Mouse (Mus musculus) heart, adult 11 months (tissue): ENCODE measurements around the gene Hrh2.

Experiments used
- DNase-seq: peaks from one replicate; pipeline ENCODE4 v3.0.0; 2022

Gene Hrh2

GRCm38 (mm10) chr13:54222921-54223769 is 31.2 kb downstream of the Hrh2 start:
- DNase-seq = peak; percentile 97

DNA sequence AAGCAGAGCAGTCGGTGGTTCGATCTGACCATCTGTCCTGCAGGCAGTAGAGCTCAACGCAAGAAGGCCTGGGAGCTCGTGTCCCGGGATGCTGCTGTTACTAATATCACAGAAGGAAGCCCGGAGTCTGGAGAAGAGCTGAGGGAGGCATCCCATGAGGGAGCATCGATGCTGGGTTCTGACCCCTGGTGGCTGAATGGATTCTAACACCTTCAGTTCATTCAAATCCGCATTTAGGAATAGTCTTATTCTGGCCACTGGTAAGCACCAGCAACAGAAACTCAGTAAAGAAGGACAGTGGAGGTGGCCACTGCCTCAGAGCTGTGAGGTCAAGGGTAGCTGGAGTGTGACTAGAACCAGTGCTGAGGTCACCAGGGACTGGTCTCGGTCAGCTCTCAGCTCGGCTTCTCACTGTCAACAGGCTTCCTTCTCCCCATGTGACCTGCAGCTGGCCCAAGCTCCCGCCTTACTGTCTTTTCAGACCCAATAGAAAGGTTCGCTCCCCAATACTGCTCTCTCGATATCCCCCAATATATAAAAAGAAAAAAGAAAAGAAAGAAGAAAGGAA is 36.1 kb downstream of the Hrh2 start:
- DNase-seq = peak; percentile 94

DNA sequence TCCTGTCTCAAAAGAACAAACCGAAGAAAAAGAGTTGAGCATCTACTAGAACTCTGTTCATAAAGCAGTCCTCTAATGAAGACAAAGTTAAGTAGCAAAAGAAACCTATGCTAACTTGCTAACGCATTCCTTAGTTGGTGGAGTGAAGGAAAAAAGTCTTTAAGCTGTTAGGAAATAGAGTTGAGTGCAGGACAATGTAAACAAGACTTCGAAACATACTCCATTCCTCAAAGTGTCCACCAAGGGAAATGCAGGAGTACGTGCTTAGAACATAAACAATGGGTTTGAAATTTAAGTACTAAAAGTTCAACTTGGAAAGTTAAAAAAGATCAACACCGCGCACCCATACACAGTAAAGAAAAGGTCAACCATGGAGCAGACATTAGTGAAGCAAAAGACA is 38.2 kb downstream of the Hrh2 start:
- DNase-seq = no peak

- peak; percentile 87 for DNase-seq
Observed at GRCm38 (mm10) chr13:54231868-54232267, 39.9 kb downstream of the Hrh2 start.

- no peak for DNase-seq
Observed at GRCm38 (mm10) chr13:54237512-54237911, 45.6 kb downstream of the Hrh2 start.

DNA sequence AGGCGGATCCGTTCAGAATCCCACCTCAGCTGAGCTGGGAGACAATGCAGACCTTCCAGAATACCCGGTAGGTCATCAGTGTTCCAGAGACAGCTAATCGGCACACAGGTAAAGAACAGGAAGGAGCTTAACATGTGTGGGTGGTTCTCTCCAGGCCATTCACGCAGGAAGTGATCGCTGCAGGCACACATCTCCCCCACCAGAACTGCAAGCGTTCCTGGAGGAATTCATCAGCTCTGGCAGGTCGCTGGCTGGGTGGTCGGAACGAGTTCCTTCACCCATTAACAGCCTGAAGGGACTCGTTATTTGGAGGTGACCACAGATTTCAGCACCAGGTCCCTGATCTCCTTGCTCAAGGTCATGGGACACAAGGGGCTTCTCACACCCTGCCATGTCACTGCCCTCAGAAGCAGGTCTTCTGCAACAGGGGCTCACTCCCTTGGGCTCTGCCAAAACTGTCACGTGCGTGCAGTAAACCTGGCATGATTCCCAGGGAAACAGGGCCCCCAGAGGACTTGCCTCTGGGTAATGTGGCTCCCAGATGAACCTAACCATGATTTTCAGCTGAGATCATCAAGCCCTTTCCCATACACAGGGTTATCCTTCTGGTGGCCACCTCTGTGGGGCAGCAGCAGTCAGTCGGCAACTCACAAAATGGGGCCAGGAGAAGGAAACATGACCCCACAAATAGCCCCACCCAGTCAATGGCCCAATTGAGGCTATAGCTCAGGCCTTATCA is 46.8 kb downstream of the Hrh2 start:
- DNase-seq = peak; percentile 94

- no peak for DNase-seq
Observed at GRCm38 (mm10) chr13:54242380-54242779, 50.5 kb downstream of the Hrh2 start.

DNA sequence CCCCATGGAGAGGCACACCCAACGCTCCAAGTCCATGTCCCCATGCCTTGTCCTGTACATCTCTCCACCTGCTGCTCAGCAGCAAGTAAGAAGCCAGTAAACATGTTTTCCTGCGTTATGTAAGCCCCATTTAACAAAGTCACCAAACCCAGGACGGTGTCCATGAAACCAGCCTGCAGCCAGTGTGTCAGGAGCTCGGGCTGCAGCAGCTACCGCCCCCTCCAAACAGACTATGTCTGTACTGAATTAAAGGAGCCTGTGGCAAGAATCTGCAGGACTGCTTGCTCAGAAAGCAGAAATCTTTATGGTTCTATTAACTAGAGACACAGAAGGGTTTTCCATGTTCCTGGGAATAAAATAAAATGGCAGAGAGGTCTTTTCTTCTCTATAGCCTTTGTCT is 53.3 kb downstream of the Hrh2 start:
- no peak for DNase-seq

- peak; percentile 94 for DNase-seq
Observed at GRCm38 (mm10) chr13:54247545-54247944, 55.6 kb downstream of the Hrh2 start.

DNA sequence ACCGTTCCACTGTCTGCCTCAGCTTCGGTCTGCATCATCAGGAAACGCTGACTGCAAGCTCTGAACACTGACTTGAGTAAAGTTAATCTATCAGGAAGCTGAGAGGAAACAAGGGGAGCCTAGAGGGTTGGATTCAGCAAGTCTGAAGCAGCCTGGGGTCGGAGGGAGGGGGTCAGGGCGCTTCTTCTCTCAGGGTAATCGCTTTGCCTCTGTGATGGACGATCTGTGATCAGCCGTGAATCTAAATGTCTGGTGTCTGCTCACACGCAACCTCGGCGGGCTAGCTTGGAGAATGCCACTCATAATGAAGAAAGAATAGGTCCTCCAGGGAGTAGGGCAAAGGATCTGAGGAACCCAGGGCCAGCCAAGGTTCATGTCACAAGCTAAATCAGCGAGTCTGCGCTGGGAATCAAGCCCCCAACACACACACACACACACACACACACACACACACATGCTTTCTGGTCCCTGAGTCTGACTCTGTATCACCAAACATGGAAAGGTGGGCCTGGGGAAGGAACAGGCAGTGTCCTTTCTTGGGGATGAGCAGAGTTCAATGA is 56.6 kb downstream of the Hrh2 start:
- DNase-seq = no peak

DNA sequence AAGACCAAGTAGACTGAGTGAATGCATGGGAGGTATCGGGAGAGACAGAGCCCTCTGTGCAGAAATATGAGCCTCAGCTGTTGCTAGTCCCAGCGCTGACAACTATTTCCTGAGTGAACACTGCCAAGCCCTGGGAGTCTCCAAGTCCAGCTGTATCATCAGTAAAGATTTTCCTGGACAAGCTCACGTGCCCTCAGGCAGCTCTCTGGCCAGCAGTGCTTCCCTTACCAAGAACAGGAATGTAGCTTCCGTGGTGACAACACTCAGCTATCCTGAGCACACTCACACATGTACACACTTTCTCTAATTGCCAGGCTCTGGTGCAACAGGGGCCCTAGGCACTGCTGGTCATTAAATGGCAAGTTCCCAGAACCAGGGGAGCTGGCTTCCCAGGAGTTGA is 57.1 kb downstream of the Hrh2 start:
- peak; percentile 96 for DNase-seq

- DNase-seq = no peak
Observed at GRCm38 (mm10) chr13:54250346-54250745, 58.4 kb downstream of the Hrh2 start.

GRCm38 (mm10) chr13:54251541-54252225 is 59.8 kb downstream of the Hrh2 start:
- no peak for DNase-seq

- DNase-seq = no peak
Observed at GRCm38 (mm10) chr13:54257580-54258223, 65.8 kb downstream of the Hrh2 start.

GRCm38 (mm10) chr13:54258231-54258743 is 66.4 kb downstream of the Hrh2 start:
- DNase-seq = no peak

DNA sequence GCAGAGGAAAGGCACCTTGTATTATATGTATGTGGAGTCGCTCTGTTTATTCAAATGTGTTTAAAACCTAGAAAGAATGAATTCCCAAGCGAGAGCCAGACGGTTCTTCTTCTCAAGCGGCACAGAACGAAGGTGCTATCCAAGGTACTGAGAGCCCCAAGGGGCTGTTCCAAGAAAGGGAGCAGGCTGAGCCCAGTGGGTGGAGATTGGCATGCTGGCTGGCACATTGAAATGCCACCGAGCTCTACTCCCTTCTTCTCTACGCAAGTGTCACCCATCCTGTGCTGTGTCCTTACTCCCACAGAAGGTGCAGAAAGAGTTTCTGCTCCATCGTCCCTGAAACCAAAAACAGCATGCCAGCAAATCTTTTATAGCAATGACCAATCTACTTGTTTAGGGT is 68.4 kb downstream of the Hrh2 start:
- DNase-seq = no peak

GRCm38 (mm10) chr13:54262741-54263510 is 71.0 kb downstream of the Hrh2 start:
- no peak for DNase-seq

- no peak for DNase-seq
Observed at GRCm38 (mm10) chr13:54263641-54264040, 71.7 kb downstream of the Hrh2 start.

DNA sequence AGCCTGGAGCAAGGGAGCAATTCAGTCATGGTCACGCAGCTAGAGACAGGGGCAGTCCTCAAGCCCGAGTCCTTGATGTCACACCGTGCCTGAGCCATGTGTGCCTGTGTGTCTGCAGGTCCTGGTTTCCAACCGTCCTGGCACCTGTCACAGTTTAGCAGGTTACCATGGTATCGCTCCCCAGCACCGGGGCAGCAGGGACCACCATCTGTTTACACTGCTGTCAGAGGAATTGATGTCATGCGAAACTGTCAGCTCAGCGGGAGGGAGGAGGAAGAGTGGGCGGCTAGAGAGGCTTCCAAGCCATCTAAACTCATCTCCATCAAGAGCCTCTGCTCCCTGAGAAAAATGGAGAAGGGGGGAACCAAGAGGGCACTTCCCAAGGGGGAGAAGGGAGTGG is 74.5 kb downstream of the Hrh2 start:
- DNase-seq = no peak

DNA sequence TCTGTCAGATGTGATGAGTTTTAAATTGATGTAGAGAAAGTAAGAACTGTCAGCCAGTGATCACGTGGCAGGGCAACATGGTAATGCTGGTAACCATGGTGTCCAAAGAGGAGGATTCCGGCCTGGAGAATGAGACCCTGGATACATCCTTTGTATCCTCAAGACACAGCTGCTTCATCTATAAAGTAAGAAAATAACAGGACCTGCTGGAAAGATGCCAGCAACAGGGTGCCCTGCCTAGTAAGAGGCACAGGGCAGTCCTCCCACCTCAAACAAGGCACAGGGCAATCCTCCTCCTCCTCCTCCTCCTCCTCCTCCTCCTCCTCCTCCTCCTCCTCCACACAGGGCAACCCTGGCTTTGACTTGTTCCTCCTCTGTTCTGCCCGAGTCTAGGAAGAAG is 77.2 kb downstream of the Hrh2 start:
- DNase-seq = no peak

GRCm38 (mm10) chr13:54269628-54270027 is 77.7 kb downstream of the Hrh2 start:
- DNase-seq = no peak
